Mouse (Mus musculus) G1E-ER4 (cell line): Measurements from ENCODE around the gene Cfl1. TPM values are rescaled to one million over a fixed set of nuclear protein-coding genes. Genes with fewer than 3 reads are reported as not detected.

Source experiments
- GATA1 ChIP-seq: IDR thresholded peaks from one replicate; pipeline ENCODE4 v1.8.0; 2012; ENCODE audit warnings: low read length, inconsistent platforms
- polyA plus RNA-seq: library from polyadenylated mRNA; stranded (reverse); fragments of >175 nt; gene quantifications from 2 replicates; pipeline ENCODE4 v1.2.3, GENCODE M21; 2012

Cfl1 gene
- polyA plus RNA-seq, 1 experiment: 1,191 TPM

DNA sequence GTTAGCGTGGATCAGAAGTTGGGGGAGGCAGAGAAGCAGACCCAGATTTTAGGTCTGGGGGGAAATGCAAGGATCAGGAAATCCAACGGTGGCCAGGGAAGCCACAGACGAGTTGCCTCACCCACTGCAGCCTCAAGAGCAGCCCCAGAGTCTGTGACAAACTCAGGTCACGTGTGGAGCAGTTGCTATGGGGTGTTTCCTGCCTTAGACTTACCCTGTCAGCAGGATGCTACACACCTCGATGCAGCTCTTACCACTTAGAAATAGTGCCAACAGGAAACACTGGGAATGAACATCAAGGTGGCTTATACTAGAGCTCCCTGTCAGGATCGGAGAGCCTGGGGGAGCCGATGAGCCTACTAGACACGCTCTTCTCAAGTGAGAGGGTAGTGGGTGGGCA lies 42.3 kb downstream of the Cfl1 start:
- TF ChIP-seq GATA1: no peak

DNA sequence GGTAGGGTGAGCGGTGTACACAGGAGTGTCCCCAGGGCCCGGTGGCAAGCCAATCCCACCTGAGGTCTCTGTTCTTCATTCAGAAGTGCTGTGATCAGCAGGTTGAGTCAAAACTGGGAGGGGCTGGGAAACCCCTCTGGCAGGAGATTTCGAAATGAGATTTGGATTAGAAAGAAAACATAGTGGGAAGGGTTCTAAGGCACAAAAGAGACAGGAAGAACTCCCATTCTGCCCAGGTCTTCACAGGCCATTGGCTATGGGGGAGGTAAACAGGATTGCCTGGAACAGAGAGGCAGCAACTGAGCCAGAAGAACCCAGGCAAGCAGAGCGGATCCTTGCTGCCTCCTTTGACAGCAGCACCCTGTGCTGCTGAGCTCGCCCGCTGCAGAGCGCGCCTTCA lies 48.5 kb downstream of the Cfl1 start:
- no peak for TF ChIP-seq GATA1

DNA sequence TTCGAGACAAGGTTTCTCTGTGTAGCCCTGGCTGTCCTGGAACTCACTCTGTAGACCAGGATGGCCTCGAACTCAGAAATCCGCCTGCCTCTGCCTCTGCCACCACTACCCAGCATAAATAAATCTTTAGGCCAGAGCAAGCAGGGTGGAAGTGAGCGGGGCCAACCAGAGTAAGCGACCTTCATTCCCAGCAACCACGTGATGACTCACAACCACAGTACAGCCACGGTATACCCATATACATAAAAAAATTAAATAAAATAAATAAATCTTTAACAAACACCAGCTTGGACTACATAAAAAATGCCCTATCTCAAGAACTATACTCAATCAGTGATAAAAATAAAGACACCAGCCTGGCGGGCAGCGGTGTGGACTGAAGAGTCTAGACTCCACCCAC lies 53.1 kb downstream of the Cfl1 start:
- no peak for TF ChIP-seq GATA1

DNA sequence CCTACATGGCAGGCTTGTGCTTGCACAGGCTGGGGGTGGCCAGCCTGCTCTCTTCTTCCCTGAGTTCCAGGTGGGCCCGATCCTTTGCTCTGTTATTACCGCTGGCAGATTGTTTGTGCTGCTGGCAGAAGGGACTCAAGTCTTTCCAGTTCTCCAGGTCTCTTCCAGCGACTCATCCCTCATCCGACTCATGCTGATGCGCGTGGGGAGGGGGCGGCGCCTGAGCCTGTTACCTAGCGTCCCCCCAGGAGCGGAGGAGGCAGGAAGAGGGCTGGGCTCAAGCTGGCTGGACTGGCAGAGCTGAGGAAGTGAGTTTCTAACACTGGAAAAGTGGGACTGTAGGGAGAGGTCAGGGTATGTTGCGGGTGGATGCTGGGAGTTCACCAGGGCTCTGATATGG lies 53.8 kb downstream of the Cfl1 start:
- TF ChIP-seq GATA1: no peak

Other genes with a start within 250 kb of the Cfl1 start
- gene Pacs1, start 217.3 kb upstream of the Cfl1 start, polyA plus RNA-seq: 47.4 and 54.1 TPM in 2 replicates
- 445 and 471 TPM in 2 replicates for gene Sf3b2, start 195.0 kb upstream of the Cfl1 start, polyA plus RNA-seq
- gene Gal3st3, start 192.1 kb upstream of the Cfl1 start, polyA plus RNA-seq: not detected in 2 replicates
- gene Catsper1, start 154.7 kb upstream of the Cfl1 start, polyA plus RNA-seq: not detected in 2 replicates
- gene Cst6, start 140.9 kb upstream of the Cfl1 start, polyA plus RNA-seq: 0.05 and 0.23 TPM in 2 replicates
- gene Eif1ad, start 123.7 kb upstream of the Cfl1 start, polyA plus RNA-seq: 90.9 and 126 TPM in 2 replicates
- gene Banf1, start 123.3 kb upstream of the Cfl1 start, polyA plus RNA-seq: 212 and 288 TPM in 2 replicates
- gene Sart1, start 101.8 kb upstream of the Cfl1 start, polyA plus RNA-seq: 198 and 219 TPM in 2 replicates
- 0.21 TPM in 1 of 2 replicates, not detected in the other for gene Tsga10ip, start 87.9 kb upstream of the Cfl1 start, polyA plus RNA-seq
- 379 and 390 TPM in 2 replicates for gene Drap1, start 65.5 kb upstream of the Cfl1 start, polyA plus RNA-seq
- 71.2 and 101 TPM in 2 replicates for gene AI837181, start 65.3 kb upstream of the Cfl1 start, polyA plus RNA-seq
- gene Fosl1, start 42.9 kb upstream of the Cfl1 start, polyA plus RNA-seq: 7.4 and 10.2 TPM in 2 replicates
- gene Ccdc85b, start 32.6 kb upstream of the Cfl1 start, polyA plus RNA-seq: 13.0 and 16.9 TPM in 2 replicates
- gene Fibp, start 29.8 kb upstream of the Cfl1 start, polyA plus RNA-seq: 12.1 and 152 TPM in 2 replicates
- gene Ctsw, start 21.9 kb upstream of the Cfl1 start, polyA plus RNA-seq: not detected in 2 replicates
- 2.6 and 3.6 TPM in 2 replicates for gene Efemp2, start 16.5 kb upstream of the Cfl1 start, polyA plus RNA-seq
- 34.6 and 51.3 TPM in 2 replicates for gene Mus81, start 2.1 kb upstream of the Cfl1 start, polyA plus RNA-seq
- 0.10 and 0.17 TPM in 2 replicates for gene 1700020D05Rik, start 13.3 kb downstream of the Cfl1 start, polyA plus RNA-seq
- gene Snx32, start 20.1 kb downstream of the Cfl1 start, polyA plus RNA-seq: 1.4 and 1.7 TPM in 2 replicates
- gene Ovol1, start 70.2 kb downstream of the Cfl1 start, polyA plus RNA-seq: not detected in 2 replicates
- 18.6 and 18.8 TPM in 2 replicates for gene Ap5b1, start 77.6 kb downstream of the Cfl1 start, polyA plus RNA-seq
- 350 and 521 TPM in 2 replicates for gene Rnaseh2c, start 111.4 kb downstream of the Cfl1 start, polyA plus RNA-seq
- 122 and 156 TPM in 2 replicates for gene Kat5, start 119.8 kb downstream of the Cfl1 start, polyA plus RNA-seq
- gene Rela, start 147.0 kb downstream of the Cfl1 start, polyA plus RNA-seq: 79.0 and 109 TPM in 2 replicates
- 89.3 and 105 TPM in 2 replicates for gene Sipa1, start 173.3 kb downstream of the Cfl1 start, polyA plus RNA-seq
- gene Map3k11, start 198.3 kb downstream of the Cfl1 start, polyA plus RNA-seq: 136 and 165 TPM in 2 replicates
- gene Pcnx3, start 198.5 kb downstream of the Cfl1 start, polyA plus RNA-seq: 206 and 209 TPM in 2 replicates
- gene Kcnk7, start 213.9 kb downstream of the Cfl1 start, polyA plus RNA-seq: 0.21 and 0.23 TPM in 2 replicates
- 91.2 and 97.8 TPM in 2 replicates for gene Ehbp1l1, start 235.9 kb downstream of the Cfl1 start, polyA plus RNA-seq
- gene Fam89b, start 239.2 kb downstream of the Cfl1 start, polyA plus RNA-seq: 71.1 and 79.7 TPM in 2 replicates